Mouse (Mus musculus) intestine, embryonic 16.5 days (tissue): ENCODE measurements around the gene Gne. TPM values are rescaled to one million over a fixed set of nuclear protein-coding genes. Genes with fewer than 3 reads are reported as not detected.
A peak's percentile ranks its signal among the peaks of the same experiment; 100 is the strongest.

Experiments used
- ATAC-seq: fragments of 200-750 bp; cut with Nextera tagmentation; 2 replicates; pipeline ENCODE4 v1.8.0; 2017; ENCODE audit warnings: moderate TSS enrichment, moderate library complexity
- H3K27ac ChIP-seq: fragments of 300-500 bp; sonication (generic); 2 replicates; pipeline ENCODE4 v1.5.1; 2014; ENCODE audit warnings: mild to moderate bottlenecking, low read length
- H3K27me3 ChIP-seq: fragments of 300-500 bp; sonication (generic); replicated peaks from 2 replicates; pipeline ENCODE4 v1.6.1; 2014; ENCODE audit warnings: low read length, control low read depth, mixed read lengths; ENCODE audit not compliant: control insufficient read depth, insufficient read depth
- H3K36me3 ChIP-seq: fragments of 300-500 bp; sonication (generic); 2 replicates; pipeline ENCODE4 v1.6.1; 2014; ENCODE audit warnings: low read length, control low read depth; ENCODE audit not compliant: control insufficient read depth, insufficient read depth
- H3K4me1 ChIP-seq: fragments of 300-500 bp; sonication (generic); 2 replicates; pipeline ENCODE4 v1.6.1; 2014; ENCODE audit warnings: low read length, control low read depth, mixed read lengths; ENCODE audit not compliant: control insufficient read depth, insufficient read depth
- H3K4me2 ChIP-seq: fragments of 300-500 bp; sonication (generic); 2 replicates; pipeline ENCODE4 v1.6.1; 2014; ENCODE audit warnings: low read depth, low read length, control low read depth
- H3K4me3 ChIP-seq: fragments of 300-500 bp; sonication (generic); 2 replicates; pipeline ENCODE4 v1.5.1; 2014; ENCODE audit warnings: mild to moderate bottlenecking, low read length
- H3K9ac ChIP-seq: fragments of 300-500 bp; sonication (generic); 2 replicates; pipeline ENCODE4 v1.6.1; 2014; ENCODE audit warnings: low read depth, low read length
- H3K9me3 ChIP-seq: fragments of 300-500 bp; sonication (generic); 2 replicates; pipeline ENCODE4 v1.6.1; 2016; ENCODE audit warnings: low read length, control low read depth; ENCODE audit not compliant: control insufficient read depth
- WGBS: fragments of 180-500 bp; shearing (Covaris S2); extraction: QIAGEN DNeasy Blood & Tissue Kit; methylation state at CpG from one replicate; pipeline ENCODE4 v1.1.7; 2014; 5-methylcytosine and 5-hydroxymethylcytosine counted together
- polyA plus RNA-seq: library from polyadenylated mRNA; unstranded; fragments of >200 nt; fragmentation: Nextera tagmentation; extraction: Ambion mirVana; gene quantifications from 2 replicates; pipeline ENCODE4 v1.2.1, GENCODE M21; 2015

Gne gene
- polyA plus RNA-seq, 1 experiment from 2014 or later, result 57.2 TPM

DNA sequence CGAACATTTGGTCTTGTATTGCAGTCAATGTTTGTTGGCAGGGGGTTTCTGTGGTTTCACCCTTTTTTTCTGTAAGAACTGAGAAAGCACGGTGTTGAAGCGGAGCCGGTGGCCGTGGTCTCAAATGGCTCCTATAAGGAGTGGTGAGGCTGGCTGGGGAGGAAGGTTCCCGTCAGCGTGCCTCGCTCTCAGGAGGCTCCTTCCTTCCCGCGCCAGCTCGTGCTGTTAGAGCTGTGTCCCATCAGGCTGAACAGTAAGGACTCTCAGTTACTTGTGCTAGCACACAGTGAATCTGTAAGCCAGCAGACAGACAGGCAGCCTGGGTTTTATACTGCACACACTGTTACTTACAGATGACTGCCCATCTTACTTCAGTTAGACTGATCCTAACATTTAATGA, 61.2 kb downstream of the Gne start:
- no peaks in the 10 kb centered on the region for H3K27me3 ChIP-seq
- WGBS, result 95% methylated on average over 11 of the region's 11 CpGs
- H3K36me3 ChIP-seq, result peaks cover 26% of the 10 kb centered on the region; the same call in 1 of the 2 replicates

GRCm38 (mm10) chr4:44022323-44022722, 61.7 kb downstream of the Gne start:
- H3K4me2 ChIP-seq, result no peak overlapping the region
- no peaks in the 10 kb centered on the region for H3K4me1 ChIP-seq
- H3K36me3 ChIP-seq, result peaks cover 26% of the 10 kb centered on the region; the same call in 1 of the 2 replicates
- ATAC-seq, result no peak
- H3K4me3 ChIP-seq, result no peak overlapping the region
- no peak overlapping the region for H3K9ac ChIP-seq
- no peaks in the 10 kb centered on the region for H3K27me3 ChIP-seq
- 81% methylated on average over 4 of the region's 4 CpGs for WGBS
- H3K27ac ChIP-seq, result no peak overlapping the region
- H3K9me3 ChIP-seq, result no peaks in the 10 kb centered on the region

More for the DNA sequence above, 61.2 kb downstream of the Gne start:
- Histone ChIP-seq H3K9ac (no peak overlapping the region), H3K4me1 (no peaks in the 10 kb centered on the region), H3K4me2 (no peak overlapping the region), H3K9me3 (no peaks in the 10 kb centered on the region), H3K4me3 (no peak overlapping the region), H3K27ac (no peak overlapping the region)
- no peak for ATAC-seq

- Histone ChIP-seq H3K9ac (no peak overlapping the region), H3K4me3 (no peak overlapping the region), H3K4me2 (0 out of 2 replicates have a peak overlapping the region, but pooled peaks have one; percentile 11), H3K9me3 (no peaks in the 10 kb centered on the region), H3K27me3 (no peaks in the 10 kb centered on the region), H3K4me1 (peaks cover 24% of the 10 kb centered on the region), H3K36me3 (peaks cover 11% of the 10 kb centered on the region; the same call in 1 of the 2 replicates), H3K27ac (0 out of 2 replicates have a peak overlapping the region, but pooled peaks have one; percentile 4)
- peak; percentile 36; the same call in 1 of the 2 replicates for ATAC-seq
- 71% methylated on average over 12 of the region's 12 CpGs for WGBS
Observed at GRCm38 (mm10) chr4:44016791-44017190, 67.2 kb downstream of the Gne start.

GRCm38 (mm10) chr4:44016071-44016470, 67.9 kb downstream of the Gne start:
- WGBS, result 88% methylated on average over 4 of the region's 4 CpGs
- Histone ChIP-seq H3K4me3 (no peak overlapping the region), H3K9ac (no peak overlapping the region), H3K36me3 (peaks cover 7% of the 10 kb centered on the region; the same call in 1 of the 2 replicates), H3K4me1 (peaks cover 24% of the 10 kb centered on the region), H3K9me3 (no peaks in the 10 kb centered on the region), H3K27me3 (no peaks in the 10 kb centered on the region), H3K27ac (no peak overlapping the region), H3K4me2 (no peak overlapping the region)
- ATAC-seq, result no peak

- WGBS, result 22% methylated on average over 11 of the region's 11 CpGs
- Histone ChIP-seq H3K27me3 (no peaks in the 10 kb centered on the region), H3K36me3 (no peaks in the 10 kb centered on the region), H3K4me2 (peak overlapping the region; percentile 88), H3K27ac (peak overlapping the region; percentile 84), H3K9me3 (no peaks in the 10 kb centered on the region), H3K4me1 (peaks cover 24% of the 10 kb centered on the region), H3K4me3 (peak overlapping the region; percentile 88), H3K9ac (peak overlapping the region; percentile 94)
- ATAC-seq, result no peak
Observed at GRCm38 (mm10) chr4:44013391-44014070, 70.4 kb downstream of the Gne start.

DNA sequence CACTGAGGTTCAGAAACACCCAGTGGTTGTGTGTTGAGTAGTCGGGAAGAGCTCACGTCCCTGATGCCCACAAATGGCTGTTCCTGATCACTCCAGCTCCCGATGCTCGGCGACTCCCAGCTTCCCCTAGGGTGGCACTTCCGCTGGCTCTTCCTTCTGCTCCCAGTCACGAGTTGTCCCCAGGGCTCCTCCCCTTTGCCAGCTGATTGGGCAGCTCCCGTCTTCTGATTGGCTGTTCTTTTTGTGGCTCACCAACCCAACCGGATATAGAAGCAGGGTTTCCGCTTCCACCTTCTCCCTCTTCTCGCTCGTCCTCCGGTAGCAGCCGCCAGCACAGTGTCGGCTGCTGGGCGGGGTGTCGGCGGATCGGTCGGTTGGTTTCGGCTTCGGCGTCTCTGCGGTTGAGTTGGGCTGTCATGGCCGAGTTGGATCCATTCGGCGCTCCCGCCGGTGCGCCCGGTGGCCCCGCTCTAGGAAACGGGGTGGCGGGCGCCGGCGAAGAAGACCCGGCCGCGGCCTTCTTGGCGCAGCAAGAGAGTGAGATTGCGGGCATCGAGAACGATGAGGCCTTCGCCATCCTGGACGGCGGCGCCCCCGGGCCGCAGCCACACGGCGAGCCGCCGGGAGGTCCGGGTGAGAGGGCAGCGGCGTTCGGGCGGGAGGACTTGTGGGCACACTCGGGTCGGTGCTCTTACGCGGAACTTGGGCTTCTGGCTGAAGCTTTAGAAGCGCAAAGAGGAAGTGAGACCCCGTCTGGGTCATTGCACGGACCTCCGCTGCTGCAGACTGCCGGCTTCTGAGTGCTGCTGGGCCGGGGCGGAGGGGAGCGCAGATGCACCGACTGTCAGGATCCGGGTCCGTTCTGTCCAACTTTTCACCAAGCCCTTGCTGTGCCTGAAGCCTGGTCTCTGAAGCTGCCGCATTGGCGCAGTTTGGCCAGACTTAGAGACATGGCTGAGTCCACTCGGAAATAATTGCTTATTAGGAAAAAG, 71.3 kb downstream of the Gne start:
- ATAC-seq, result peak; percentile 96
- no peaks in the 10 kb centered on the region for H3K9me3 ChIP-seq
- H3K9ac ChIP-seq, result peak overlapping the region; percentile 94
- peak overlapping the region; percentile 88 for H3K4me3 ChIP-seq
- H3K36me3 ChIP-seq, result no peaks in the 10 kb centered on the region
- peak overlapping the region; percentile 88 for H3K4me2 ChIP-seq
- peaks cover 24% of the 10 kb centered on the region for H3K4me1 ChIP-seq
- H3K27ac ChIP-seq, result peak overlapping the region; percentile 84
- no peaks in the 10 kb centered on the region for H3K27me3 ChIP-seq
- under 1% methylated on average over 77 of the region's 77 CpGs for WGBS

DNA sequence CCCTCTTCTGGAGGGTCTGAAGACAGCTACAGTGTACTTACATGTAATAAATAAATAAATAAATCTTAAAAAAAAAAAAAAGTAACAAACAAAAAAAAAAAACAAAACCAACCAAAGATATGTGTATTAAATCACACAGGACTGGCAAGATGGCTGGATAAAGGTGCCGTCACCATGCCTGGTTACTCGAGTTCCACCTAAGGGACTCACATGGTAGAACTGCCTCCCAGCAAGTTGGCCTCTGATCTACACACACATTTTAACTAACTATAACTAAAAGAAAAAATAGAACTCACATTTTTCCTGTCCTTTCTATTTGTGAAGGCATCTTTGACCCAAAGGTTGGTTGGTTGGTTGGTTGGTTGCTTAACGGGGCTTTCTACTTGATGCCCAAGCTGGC, 72.2 kb downstream of the Gne start:
- no peaks in the 10 kb centered on the region for H3K9me3 ChIP-seq
- peak overlapping the region; percentile 94 for H3K9ac ChIP-seq
- WGBS, result 83% methylated on average over 3 of the region's 3 CpGs
- H3K27me3 ChIP-seq, result no peaks in the 10 kb centered on the region
- no peaks in the 10 kb centered on the region for H3K36me3 ChIP-seq
- H3K4me3 ChIP-seq, result peak overlapping the region; percentile 88
- no peak for ATAC-seq
- H3K27ac ChIP-seq, result no peak overlapping the region
- H3K4me1 ChIP-seq, result peaks cover 24% of the 10 kb centered on the region
- peak overlapping the region; percentile 58 for H3K4me2 ChIP-seq

GRCm38 (mm10) chr4:44010893-44011292, 73.1 kb downstream of the Gne start:
- H3K27ac ChIP-seq, result no peak overlapping the region
- peaks cover 20% of the 10 kb centered on the region for H3K4me1 ChIP-seq
- no peaks in the 10 kb centered on the region for H3K9me3 ChIP-seq
- 41% methylated on average over 2 of the region's 2 CpGs for WGBS
- no peaks in the 10 kb centered on the region for H3K27me3 ChIP-seq
- no peaks in the 10 kb centered on the region for H3K36me3 ChIP-seq
- H3K9ac ChIP-seq, result no peak overlapping the region
- no peak overlapping the region for H3K4me3 ChIP-seq
- no peak for ATAC-seq
- no peak overlapping the region for H3K4me2 ChIP-seq

DNA sequence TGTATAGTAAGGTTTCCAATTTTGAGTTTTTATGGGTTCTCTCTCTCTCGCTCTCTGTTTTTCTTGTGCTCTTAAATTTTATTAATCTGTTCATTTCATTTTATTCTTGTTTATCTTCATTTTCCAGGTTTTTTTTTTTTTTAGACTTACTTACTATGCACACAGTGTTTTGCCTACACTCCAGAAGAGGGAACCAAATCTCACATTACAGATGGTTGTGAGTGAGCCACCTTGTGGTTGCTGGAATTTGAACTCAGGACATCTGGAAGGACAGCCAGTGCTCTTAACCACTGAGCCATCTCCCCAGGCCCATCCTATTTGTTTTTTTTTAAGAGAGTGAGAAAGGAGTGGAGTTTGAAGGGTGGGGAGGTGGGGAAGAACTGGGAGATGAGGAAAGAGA, 73.8 kb downstream of the Gne start:
- no peak for ATAC-seq
- H3K9me3 ChIP-seq, result no peaks in the 10 kb centered on the region
- no peak overlapping the region for H3K9ac ChIP-seq
- peaks cover 14% of the 10 kb centered on the region for H3K4me1 ChIP-seq
- H3K36me3 ChIP-seq, result no peaks in the 10 kb centered on the region
- 97% methylated on average over 1 of the region's 1 CpGs for WGBS
- no peak overlapping the region for H3K4me3 ChIP-seq
- no peak overlapping the region for H3K4me2 ChIP-seq
- H3K27me3 ChIP-seq, result no peaks in the 10 kb centered on the region
- H3K27ac ChIP-seq, result no peak overlapping the region
